Mouse (Mus musculus): Measurements from ENCODE around the gene Syde2.
"Not testable (repeated sequence)": the region's sequence is repeated elsewhere in the genome, so short reads cannot be mapped to it uniquely, and the experiment has no call there.

Gene Syde2

GRCm38 (mm10) chr3:145966806-145967205 is 20.9 kb upstream of the Syde2 start:
- DNase-seq = no peak

- DNase-seq = peak; percentile 64 to 84
Observed at GRCm38 (mm10) chr3:145969031-145969501, 18.6 kb upstream of the Syde2 start.

GRCm38 (mm10) chr3:145971501-145971900 is 16.2 kb upstream of the Syde2 start:
- DNase-seq = no peak

GRCm38 (mm10) chr3:145974986-145975385 is 12.7 kb upstream of the Syde2 start:
- no peak for DNase-seq

GRCm38 (mm10) chr3:145985333-145985925 is 2.2 kb upstream of the Syde2 start:
- DNase-seq = no peak

GRCm38 (mm10) chr3:145986317-145987001 is 1.2 kb upstream of the Syde2 start:
- no peak for DNase-seq

- DNase-seq = peak; percentile 86 to 96
Observed at GRCm38 (mm10) chr3:145987970-145988683, 457 bp downstream of the Syde2 start.

- no peak for DNase-seq
Observed at GRCm38 (mm10) chr3:145988684-145989575, 1.3 kb downstream of the Syde2 start.

- DNase-seq = no peak
Observed at GRCm38 (mm10) chr3:145989576-145990081, 2.0 kb downstream of the Syde2 start.

GRCm38 (mm10) chr3:145991130-145991529 is 3.5 kb downstream of the Syde2 start:
- peak; percentile 46 to 68 for DNase-seq

- DNase-seq = peak; percentile 46 to 63
Observed at GRCm38 (mm10) chr3:145991976-145992730, 4.5 kb downstream of the Syde2 start.

- DNase-seq = peak; percentile 79 to 88
Observed at GRCm38 (mm10) chr3:145992796-145993195, 5.1 kb downstream of the Syde2 start.

- DNase-seq = no peak
Observed at GRCm38 (mm10) chr3:145993481-145994201, 6.0 kb downstream of the Syde2 start.

GRCm38 (mm10) chr3:145995489-145995888 is 7.8 kb downstream of the Syde2 start:
- peak in 1 of 2 experiments; percentile 63 for DNase-seq

- DNase-seq = not testable (repeated sequence)
Observed at GRCm38 (mm10) chr3:145996539-145996938, 8.9 kb downstream of the Syde2 start.

GRCm38 (mm10) chr3:146004347-146005051 is 16.8 kb downstream of the Syde2 start:
- no peak for DNase-seq

- no peak for DNase-seq
Observed at GRCm38 (mm10) chr3:146007872-146008271, 20.2 kb downstream of the Syde2 start.

- no peak for DNase-seq
Observed at GRCm38 (mm10) chr3:146009859-146010645, 22.4 kb downstream of the Syde2 start.

- DNase-seq = peak; percentile 32 to 71
Observed at GRCm38 (mm10) chr3:146010751-146011150, 23.1 kb downstream of the Syde2 start.

Measured in kidney, postnatal 25 days (tissue).